Mouse (Mus musculus): Measurements from ENCODE around the gene Tmem43. TPM values are rescaled to one million over a fixed set of nuclear protein-coding genes. Genes with fewer than 3 reads are reported as not detected.
"Not testable (repeated sequence)": the region's sequence is repeated elsewhere in the genome, so short reads cannot be mapped to it uniquely, and the experiment has no call there.

The Tmem43 gene
- polyA plus RNA-seq, 1 experiment from 2014 or later = 8.1 TPM

DNA sequence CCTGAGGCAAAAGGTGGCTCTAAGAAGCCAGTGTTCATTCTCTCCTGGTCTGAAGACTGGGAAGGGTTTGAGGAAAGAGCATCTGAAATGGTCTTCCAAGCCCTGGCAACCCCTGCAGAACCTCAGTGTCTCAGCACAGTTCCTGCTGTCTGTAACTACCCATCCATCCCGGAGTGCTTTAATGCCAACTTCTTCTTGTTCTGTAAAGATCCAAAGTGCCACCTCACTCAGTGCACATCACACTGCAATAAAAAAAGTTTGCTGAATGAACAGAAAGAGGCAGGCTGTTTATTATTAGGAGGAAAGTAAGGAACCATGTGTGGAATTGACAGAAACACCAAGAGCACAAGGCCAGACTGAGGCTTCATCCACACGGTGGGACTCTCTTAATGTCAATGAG is 2.8 kb upstream of the Tmem43 start:
- Histone ChIP-seq H3K27me3 (ENCODE audit: insufficient read depth, low read length) (no peaks in the 10 kb centered on the region), H3K4me1 (ENCODE audit: insufficient read depth) (peaks cover 22% of the 10 kb centered on the region), H3K9ac (replicated peaks) (no peak overlapping the region), H3K27ac (ENCODE audit: low read depth) (no peak overlapping the region), H3K36me3 (replicated peaks; ENCODE audit: insufficient read depth, low read length) (peaks cover 11% of the 10 kb centered on the region), H3K4me2 (ENCODE audit: low read depth, low read length) (no peak overlapping the region), H3K9me3 (ENCODE audit: low read length) (no peaks in the 10 kb centered on the region), H3K4me3 (ENCODE audit: low read depth, low read length) (no peak overlapping the region)
- no peak for DNase-seq
- WGBS (ENCODE audit: insufficient replicate concordance) = 79% methylated on average over 2 of the region's 2 CpGs
- TF ChIP-seq EP300 (IDR thresholded peaks at IDR 0.05; ENCODE audit: low read depth) = no peak
- TF ChIP-seq CTCF (IDR thresholded peaks at IDR 0.05; ENCODE audit: low read depth) = no peak
- ATAC-seq = no peak

DNA sequence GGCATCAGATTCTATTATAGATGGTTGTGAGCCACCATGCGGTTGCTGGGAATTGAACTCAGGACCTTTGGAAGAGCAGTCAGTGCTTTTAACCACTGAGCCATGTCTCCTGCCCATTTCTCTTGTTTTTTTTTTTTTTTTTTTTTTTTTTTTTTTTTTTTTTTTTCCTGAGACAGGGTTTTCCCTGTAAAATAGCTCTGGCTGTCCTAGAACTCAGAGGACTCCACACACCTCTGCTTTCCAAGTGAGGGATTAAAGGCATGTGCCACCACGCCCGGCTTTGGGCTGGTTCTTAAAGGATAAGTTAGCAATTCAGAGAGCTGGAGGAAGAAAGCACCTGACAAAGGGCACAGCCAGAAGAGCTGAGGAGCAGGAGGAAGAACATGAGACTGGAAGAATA is 2.1 kb upstream of the Tmem43 start:
- H3K27me3 ChIP-seq (ENCODE audit: insufficient read depth, low read length); H3K27ac ChIP-seq (ENCODE audit: low read depth); ATAC-seq; DNase-seq; H3K9me3 ChIP-seq (ENCODE audit: low read length); H3K9ac ChIP-seq (replicated peaks); H3K4me3 ChIP-seq (ENCODE audit: low read depth, low read length): not testable (repeated sequence)
- Histone ChIP-seq H3K4me1 (ENCODE audit: insufficient read depth) (peaks cover 22% of the 10 kb centered on the region), H3K4me2 (ENCODE audit: low read depth, low read length) (peak overlapping the region; percentile 99; the same call in 1 of the 2 replicates), H3K36me3 (replicated peaks; ENCODE audit: insufficient read depth, low read length) (peaks cover 11% of the 10 kb centered on the region)
- 86% methylated on average over 3 of the region's 3 CpGs for WGBS (ENCODE audit: insufficient replicate concordance)

- no peak for DNase-seq
- Histone ChIP-seq H3K9me3 (ENCODE audit: low read length) (no peaks in the 10 kb centered on the region), H3K4me1 (ENCODE audit: insufficient read depth) (peaks cover 22% of the 10 kb centered on the region), H3K36me3 (replicated peaks; ENCODE audit: insufficient read depth, low read length) (peaks cover 6% of the 10 kb centered on the region), H3K27ac (ENCODE audit: low read depth) (peak overlapping the region; percentile 90; the same call in 1 of the 2 replicates), H3K9ac (replicated peaks) (peak overlapping the region; percentile 88), H3K4me2 (ENCODE audit: low read depth, low read length) (peak overlapping the region; percentile 99), H3K4me3 (ENCODE audit: low read depth, low read length) (peak overlapping the region; percentile 82), H3K27me3 (ENCODE audit: insufficient read depth, low read length) (no peaks in the 10 kb centered on the region)
- ATAC-seq = no peak
- WGBS (ENCODE audit: insufficient replicate concordance) = 16% methylated on average over 6 of the region's 6 CpGs
- TF ChIP-seq EP300 (IDR thresholded peaks at IDR 0.05; ENCODE audit: low read depth) (no peak), CTCF (IDR thresholded peaks at IDR 0.05; ENCODE audit: low read depth) (no peak)
These were observed 1.2 kb upstream of the Tmem43 start for GRCm38 (mm10) chr6:91472319-91472718.

GRCm38 (mm10) chr6:91473805-91474440 is 420 bp downstream of the Tmem43 start:
- DNase-seq (no peak), ATAC-seq (peak; percentile 16)
- TF ChIP-seq EP300 (IDR thresholded peaks at IDR 0.05; ENCODE audit: low read depth) (no peak), CTCF (IDR thresholded peaks at IDR 0.05; ENCODE audit: low read depth) (no peak)
- H3K9me3 ChIP-seq (ENCODE audit: low read length) = no peaks in the 10 kb centered on the region
- H3K27me3 ChIP-seq (ENCODE audit: insufficient read depth, low read length) = no peaks in the 10 kb centered on the region
- peak overlapping the region; percentile 82 for H3K4me3 ChIP-seq (ENCODE audit: low read depth, low read length)
- H3K36me3 ChIP-seq (replicated peaks; ENCODE audit: insufficient read depth, low read length) = peaks cover 17% of the 10 kb centered on the region
- peak overlapping the region; percentile 88 for H3K9ac ChIP-seq (replicated peaks)
- H3K4me1 ChIP-seq (ENCODE audit: insufficient read depth) = peaks cover 22% of the 10 kb centered on the region
- H3K4me2 ChIP-seq (ENCODE audit: low read depth, low read length) = peak overlapping the region; percentile 99
- WGBS (ENCODE audit: insufficient replicate concordance) = under 1% methylated on average over 27 of the region's 27 CpGs
- peak overlapping the region; percentile 80 for H3K27ac ChIP-seq (ENCODE audit: low read depth)

DNA sequence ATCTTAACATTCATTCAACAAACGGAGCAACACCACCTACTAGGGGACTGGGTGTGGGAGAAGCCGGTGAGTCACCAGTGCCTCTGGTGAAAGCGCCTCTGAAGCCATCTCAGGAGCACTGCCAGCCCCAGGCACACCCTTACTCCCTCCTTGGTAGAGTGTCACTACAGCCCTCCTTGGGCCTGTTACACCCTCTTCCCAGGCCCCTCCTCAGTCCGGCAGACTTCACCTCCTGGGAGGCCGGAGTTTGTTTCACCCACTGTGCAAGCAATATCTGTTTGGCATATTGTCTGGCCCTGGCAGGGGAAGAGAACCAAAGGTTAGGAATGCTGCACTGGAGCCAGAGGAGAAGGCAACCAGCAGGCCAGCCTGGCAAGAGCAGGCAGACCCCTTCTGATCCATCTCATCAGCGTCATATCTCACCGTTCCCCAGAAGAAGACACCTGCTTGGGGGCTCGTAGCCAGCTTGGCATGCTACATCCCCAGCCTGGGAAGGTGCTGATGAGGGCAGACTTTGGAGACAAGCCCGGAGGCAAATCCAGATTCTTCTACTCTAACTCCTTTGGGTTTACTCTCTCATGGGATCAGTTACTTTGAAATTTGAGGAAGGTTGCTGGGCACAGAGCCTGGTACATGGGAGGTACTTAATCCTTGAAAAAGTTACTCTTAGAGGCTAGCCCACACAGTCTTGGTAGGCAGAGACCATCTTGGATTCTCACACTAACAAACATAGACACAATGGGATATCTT is 1.1 kb downstream of the Tmem43 start:
- WGBS (ENCODE audit: insufficient replicate concordance) = 56% methylated on average over 9 of the region's 9 CpGs
- Histone ChIP-seq H3K27me3 (ENCODE audit: insufficient read depth, low read length) (no peaks in the 10 kb centered on the region), H3K4me1 (ENCODE audit: insufficient read depth) (peaks cover 22% of the 10 kb centered on the region), H3K4me3 (ENCODE audit: low read depth, low read length) (peak overlapping the region; percentile 82), H3K9ac (replicated peaks) (peak overlapping the region; percentile 88), H3K4me2 (ENCODE audit: low read depth, low read length) (peak overlapping the region; percentile 99), H3K27ac (ENCODE audit: low read depth) (no peak overlapping the region; the same call in 1 of the 2 replicates), H3K9me3 (ENCODE audit: low read length) (no peaks in the 10 kb centered on the region), H3K36me3 (replicated peaks; ENCODE audit: insufficient read depth, low read length) (peaks cover 23% of the 10 kb centered on the region)
- peak; percentile 28 for DNase-seq
- no peak for ATAC-seq
- TF ChIP-seq CTCF (IDR thresholded peaks at IDR 0.05; ENCODE audit: low read depth) = no peak
- TF ChIP-seq EP300 (IDR thresholded peaks at IDR 0.05; ENCODE audit: low read depth) = no peak

- Histone ChIP-seq H3K27me3 (ENCODE audit: insufficient read depth, low read length) (no peaks in the 10 kb centered on the region), H3K4me2 (ENCODE audit: low read depth, low read length) (no peak overlapping the region)
- WGBS (ENCODE audit: insufficient replicate concordance) = 98% methylated on average over 2 of the region's 2 CpGs
These were observed 3.0 kb downstream of the Tmem43 start for GRCm38 (mm10) chr6:91476541-91476940.

More at GRCm38 (mm10) chr6:91476541-91476940, 3.0 kb downstream of the Tmem43 start:
- Histone ChIP-seq H3K4me3 (ENCODE audit: low read depth, low read length) (no peak overlapping the region), H3K9me3 (ENCODE audit: low read length) (no peaks in the 10 kb centered on the region), H3K27ac (ENCODE audit: low read depth) (no peak overlapping the region), H3K4me1 (ENCODE audit: insufficient read depth) (peaks cover 22% of the 10 kb centered on the region), H3K9ac (replicated peaks) (no peak overlapping the region), H3K36me3 (replicated peaks; ENCODE audit: insufficient read depth, low read length) (peaks cover 40% of the 10 kb centered on the region)
- DNase-seq (no peak), ATAC-seq (no peak)
- no peak for TF ChIP-seq EP300 (IDR thresholded peaks at IDR 0.05; ENCODE audit: low read depth)
